Mouse (Mus musculus) heart, postnatal 14 days (tissue): ENCODE measurements around the gene Metrn. TPM values are rescaled to one million over a fixed set of nuclear protein-coding genes. Genes with fewer than 3 reads are reported as not detected.
A peak's percentile ranks its signal among the peaks of the same experiment; 100 is the strongest.
"Not testable (repeated sequence)": the region's sequence is repeated elsewhere in the genome, so short reads cannot be mapped to it uniquely, and the experiment has no call there.

ENCODE experiments used
- DNase-seq, 2 experiments: peaks; one replicate each; pipeline ENCODE4 v3.0.0; 2021 to 2022
- intact Hi-C: fragments of 180-260 bp; cut with DNase I; formaldehyde crosslinking; loops from one replicate; pipeline ENCODE4 v1.15.1; 2025
- total RNA-seq, 2 experiments: library from RNA; stranded (reverse); gene quantifications; 2 replicates each; pipeline ENCODE4 v1.2.3; 2021

Metrn gene
- total RNA-seq, 2 experiments from 2014 or later, result 67.1 to 74.7 TPM

GRCm38 (mm10) chr17:25809606-25810340, 12.8 kb upstream of the Metrn start:
- no peak for DNase-seq
- intact Hi-C loops, result no loop called here

GRCm38 (mm10) chr17:25808789-25809605, 12.1 kb upstream of the Metrn start, which contains the start of gene Fbxl16:
Fbxl16 (plus strand) TSS chr17:25809085.
- peak; percentile 66 to 69 for DNase-seq
- intact Hi-C loops, result no loop called here

- intact Hi-C loops, result no loop called here
- no peak for DNase-seq
Measured at GRCm38 (mm10) chr17:25808028-25808427, 11.1 kb upstream of the Metrn start.

GRCm38 (mm10) chr17:25807452-25807851, 10.5 kb upstream of the Metrn start:
- DNase-seq, result not testable (repeated sequence)

GRCm38 (mm10) chr17:25806507-25806906, 9.6 kb upstream of the Metrn start:
- DNase-seq, result no peak
- intact Hi-C loops, result no loop called here

More at GRCm38 (mm10) chr17:25807452-25807851, 10.5 kb upstream of the Metrn start:
- intact Hi-C loops, result not testable (repeated sequence)

- intact Hi-C loops, result loop anchor here (5.0 kb wide), 1 partner anchor 226 kb away; the partner anchor contains the start of gene Lmf1
- DNase-seq, result peak; percentile 51 to 74
Measured at GRCm38 (mm10) chr17:25802825-25803517, 6.0 kb upstream of the Metrn start.

- intact Hi-C loops, result loop anchor here (1.0 to 5.0 kb wide), 3 partner anchors 28 to 224 kb away; partner anchors contain the start of genes Lmf1 and Narfl
- DNase-seq, result peak; percentile 60 to 78
Measured at GRCm38 (mm10) chr17:25801029-25801428, 4.1 kb upstream of the Metrn start.

- peak; percentile 61 to 68 for DNase-seq
- intact Hi-C loops, result no loop called here
Measured at GRCm38 (mm10) chr17:25796211-25796771, 645 bp downstream of the Metrn start.

- no peak for DNase-seq
- intact Hi-C loops, result no loop called here
Measured at GRCm38 (mm10) chr17:25795609-25796092, 1.3 kb downstream of the Metrn start, which contains the start of gene AC134908.4. AC134908.4 (minus strand) TSS chr17:25795659.

GRCm38 (mm10) chr17:25794998-25795397, 1.9 kb downstream of the Metrn start:
- DNase-seq, result no peak
- intact Hi-C loops, result no loop called here

- intact Hi-C loops, result no loop called here
Measured at GRCm38 (mm10) chr17:25794197-25794596, 2.7 kb downstream of the Metrn start.

GRCm38 (mm10) chr17:25792615-25793014, 4.3 kb downstream of the Metrn start, which contains the start of gene Fam173a:
Fam173a (minus strand) TSS chr17:25792901.
- intact Hi-C loops, result no loop called here
- peak; percentile 84 to 85 for DNase-seq

More at GRCm38 (mm10) chr17:25794197-25794596, 2.7 kb downstream of the Metrn start:
- DNase-seq, result no peak

GRCm38 (mm10) chr17:25791843-25792527, 5.0 kb downstream of the Metrn start:
- peak; percentile 84 to 90 for DNase-seq
- intact Hi-C loops, result no loop called here

GRCm38 (mm10) chr17:25791320-25791842, 5.6 kb downstream of the Metrn start:
- intact Hi-C loops, result no loop called here
- no peak for DNase-seq

GRCm38 (mm10) chr17:25786781-25787504, 10.0 kb downstream of the Metrn start:
- intact Hi-C loops, result no loop called here
- DNase-seq, result no peak

- intact Hi-C loops, result no loop called here
- DNase-seq, result no peak
Measured at GRCm38 (mm10) chr17:25786280-25786679, 10.7 kb downstream of the Metrn start, which contains the start of gene Ccdc78. Ccdc78 (plus strand) TSS chr17:25786580.

GRCm38 (mm10) chr17:25785281-25785745, 11.6 kb downstream of the Metrn start, which contains the start of gene Haghl:
Haghl (minus strand) TSS chr17:25785673.
- peak; percentile 95 to 96 for DNase-seq
- intact Hi-C loops, result no loop called here
